Mouse (Mus musculus): ENCODE measurements around the gene Pde4dip.

Pde4dip gene

DNA sequence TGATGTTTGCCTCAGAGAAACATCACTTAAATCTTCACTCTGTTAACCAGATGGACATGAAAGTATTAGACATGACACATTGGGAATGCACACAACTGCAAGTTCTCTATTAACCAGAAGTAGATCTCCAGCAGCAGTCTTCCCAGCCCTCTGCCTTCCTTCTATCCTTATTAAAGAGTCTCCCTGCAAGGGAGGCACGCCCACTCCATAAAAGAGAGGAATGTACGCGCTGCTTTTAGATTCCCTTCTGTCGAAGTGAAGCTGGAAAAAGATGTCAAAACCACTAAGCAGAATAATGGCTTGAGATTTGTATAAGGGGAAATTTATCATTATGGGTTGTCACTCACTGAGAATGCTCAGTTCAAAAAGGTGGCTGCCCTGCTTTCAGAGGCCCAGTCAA, 42.1 kb downstream of the Pde4dip start:
- in situ Hi-C loops (cut with MboI, MseI), result no loop called here

GRCm38 (mm10) chr3:97844821-97845201, 43.7 kb downstream of the Pde4dip start:
- in situ Hi-C loops (cut with MboI, MseI), result no loop called here

GRCm38 (mm10) chr3:97844163-97844820, 44.2 kb downstream of the Pde4dip start:
- in situ Hi-C loops (cut with MboI, MseI), result no loop called here

GRCm38 (mm10) chr3:97842641-97843040, 45.9 kb downstream of the Pde4dip start:
- in situ Hi-C loops (cut with MboI, MseI), result no loop called here

GRCm38 (mm10) chr3:97840439-97840838, 48.1 kb downstream of the Pde4dip start:
- in situ Hi-C loops (cut with MboI, MseI), result no loop called here

GRCm38 (mm10) chr3:97835888-97836287, 52.6 kb downstream of the Pde4dip start:
- in situ Hi-C loops (cut with MboI, MseI), result no loop called here

DNA sequence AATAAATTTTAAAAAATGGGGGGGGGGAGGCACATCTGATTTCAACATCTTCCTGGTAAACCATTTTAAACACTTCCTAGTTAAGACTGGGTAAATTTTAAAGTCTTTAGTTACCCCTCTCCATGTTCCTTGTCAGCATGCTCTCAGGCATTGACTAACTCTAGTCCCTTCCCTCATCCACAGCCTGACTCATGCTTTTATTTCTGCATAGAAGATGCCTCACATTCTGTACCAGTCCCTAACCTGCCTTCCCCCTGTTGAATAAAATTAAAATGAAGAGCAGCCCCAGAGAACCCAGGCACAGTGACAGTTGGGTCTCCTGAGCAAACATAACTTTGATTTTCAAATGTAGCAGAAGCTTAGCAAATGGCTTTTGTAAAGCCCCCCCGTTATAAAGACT, 53.9 kb downstream of the Pde4dip start:
- in situ Hi-C loops (cut with MboI, MseI), result no loop called here

GRCm38 (mm10) chr3:97831564-97832320, 56.8 kb downstream of the Pde4dip start:
- in situ Hi-C loops (cut with MboI, MseI), result no loop called here

GRCm38 (mm10) chr3:97830622-97831021, 57.9 kb downstream of the Pde4dip start:
- in situ Hi-C loops (cut with MboI, MseI), result no loop called here

DNA sequence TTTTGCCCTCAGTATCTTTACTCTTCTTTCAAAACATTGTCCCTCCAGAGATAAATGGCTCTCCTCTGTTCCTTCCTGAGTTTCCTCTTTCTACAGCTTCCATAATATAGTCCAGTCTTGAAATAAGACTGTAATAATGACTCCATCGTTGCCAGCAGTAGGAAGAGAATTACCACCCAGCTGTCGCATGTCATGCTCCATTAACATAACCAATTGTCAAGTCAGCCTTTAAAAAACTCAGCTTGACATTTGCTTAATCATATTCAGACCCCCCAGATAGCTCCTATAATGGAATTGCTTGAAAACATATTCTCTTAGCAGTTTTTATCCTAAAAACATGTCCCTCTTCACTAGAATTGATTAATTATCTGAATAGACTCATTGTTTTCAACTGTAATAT, 58.4 kb downstream of the Pde4dip start:
- in situ Hi-C loops (cut with MboI, MseI), result no loop called here

DNA sequence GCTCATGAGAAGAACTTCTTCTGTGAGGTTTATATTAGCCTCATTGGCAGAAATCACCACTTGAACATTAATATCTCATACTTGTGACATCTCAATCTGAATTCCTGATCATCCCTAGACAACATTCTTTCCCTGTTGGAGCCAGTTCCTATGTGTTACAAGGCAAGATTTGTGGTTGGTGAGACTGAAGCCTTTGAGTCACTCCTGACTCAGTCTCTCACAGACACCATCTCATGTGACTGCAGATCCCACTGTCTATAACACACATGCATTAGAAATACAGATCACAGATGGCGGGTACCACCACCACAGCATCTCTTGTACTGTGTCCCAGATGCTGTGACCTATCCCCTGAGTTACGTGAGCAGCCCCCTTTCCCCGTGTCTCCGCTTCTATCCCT, 60.2 kb downstream of the Pde4dip start:
- in situ Hi-C loops (cut with MboI, MseI), result no loop called here

DNA sequence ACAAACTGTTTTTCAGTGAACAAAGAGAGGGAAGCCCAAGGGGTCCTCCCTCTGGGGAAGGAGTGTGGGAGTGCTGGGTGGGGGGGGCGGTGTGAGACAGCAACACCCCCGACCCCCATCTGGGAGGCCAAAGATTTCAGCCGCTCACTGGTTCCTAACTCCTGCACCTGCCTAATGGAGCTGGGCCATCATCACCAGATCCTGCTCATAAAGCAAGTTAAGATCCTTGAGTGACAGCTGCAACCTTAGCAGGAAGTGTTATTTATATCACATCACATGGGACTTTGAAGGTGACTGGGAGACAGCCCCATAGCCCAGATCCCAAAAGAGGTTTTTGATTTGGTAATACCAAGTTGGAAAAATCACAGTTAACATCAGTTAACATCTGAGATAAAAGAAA, 63.3 kb downstream of the Pde4dip start:
- in situ Hi-C loops (cut with MboI, MseI), result no loop called here

GRCm38 (mm10) chr3:97824744-97825143, 63.8 kb downstream of the Pde4dip start:
- in situ Hi-C loops (cut with MboI, MseI), result no loop called here

GRCm38 (mm10) chr3:97824011-97824711, 64.3 kb downstream of the Pde4dip start:
- in situ Hi-C loops (cut with MboI, MseI), result no loop called here

- in situ Hi-C loops (cut with MboI, MseI), result no loop called here
Observed at GRCm38 (mm10) chr3:97823438-97823837, 65.1 kb downstream of the Pde4dip start.

GRCm38 (mm10) chr3:97819050-97819449, 69.5 kb downstream of the Pde4dip start:
- in situ Hi-C loops (cut with MboI, MseI), result no loop called here

DNA sequence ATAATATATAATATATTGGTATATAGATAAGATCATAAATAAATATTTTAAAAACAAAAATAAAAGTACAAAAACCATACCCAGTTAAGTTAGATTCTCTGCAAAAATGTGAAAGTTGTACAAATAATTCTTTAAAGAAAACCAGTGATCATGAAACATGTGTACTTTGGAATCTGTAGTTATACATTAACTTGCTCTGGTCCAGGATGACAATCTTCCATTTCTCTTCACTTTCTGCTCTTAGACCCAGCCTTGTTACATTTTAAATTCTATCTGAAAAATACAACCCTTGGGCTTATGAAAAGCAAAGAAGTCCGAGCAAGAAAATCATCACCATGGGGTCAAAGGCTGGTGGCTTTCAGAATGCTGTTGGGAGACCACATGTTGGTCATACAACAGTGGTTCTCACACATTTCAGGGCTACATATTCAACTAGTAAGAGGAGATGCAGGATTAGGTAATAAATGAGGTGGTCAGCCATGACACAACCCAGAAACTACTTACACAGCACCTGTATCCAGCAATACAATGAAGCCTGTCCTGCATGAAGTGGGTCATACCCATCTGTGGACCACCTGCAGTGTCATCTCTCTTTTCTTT, 70.0 kb downstream of the Pde4dip start:
- in situ Hi-C loops (cut with MboI, MseI), result no loop called here

- in situ Hi-C loops (cut with MboI, MseI), result no loop called here
Observed at GRCm38 (mm10) chr3:97811651-97812399, 76.7 kb downstream of the Pde4dip start.

GRCm38 (mm10) chr3:97811158-97811557, 77.3 kb downstream of the Pde4dip start:
- in situ Hi-C loops (cut with MboI, MseI), result no loop called here

DNA sequence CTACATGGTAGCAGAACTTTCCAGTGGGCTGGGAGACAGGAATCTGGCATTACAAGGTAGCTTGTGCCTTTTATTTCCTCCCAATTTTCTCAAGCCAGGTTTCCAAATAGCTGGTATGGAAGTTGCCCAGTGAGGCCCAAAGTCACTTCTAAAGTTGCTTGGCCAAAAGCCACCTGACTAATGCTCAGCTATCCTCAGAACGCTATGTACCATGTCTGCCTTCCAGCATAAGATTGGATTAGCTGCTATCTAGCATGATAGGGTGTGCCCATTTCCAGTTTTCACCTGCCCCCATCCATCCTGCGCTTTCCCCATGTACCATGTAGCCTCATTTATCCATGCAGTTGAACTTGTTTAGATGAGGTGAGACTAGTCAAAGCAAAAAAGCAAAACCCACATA, 78.2 kb downstream of the Pde4dip start:
- in situ Hi-C loops (cut with MboI, MseI), result no loop called here

GRCm38 (mm10) chr3:97805559-97805958, 82.9 kb downstream of the Pde4dip start:
- in situ Hi-C loops (cut with MboI, MseI), result no loop called here

GRCm38 (mm10) chr3:97803675-97804074, 84.8 kb downstream of the Pde4dip start:
- in situ Hi-C loops (cut with MboI, MseI), result no loop called here
